Mouse (Mus musculus): ENCODE measurements around the gene Ctxn2.
"Not testable (repeated sequence)": the region's sequence is repeated elsewhere in the genome, so short reads cannot be mapped to it uniquely, and the experiment has no call there.

Gene Ctxn2

GRCm38 (mm10) chr2:125135903-125136811, at the start of gene Ctxn2:
Gene Ctxn2 (plus strand): TSS chr2:125136692.
- DNase-seq (ENCODE audit: inconsistent age in 2 of 2, low spot score in 1 of 2) = peak; percentile 75 to 93

- no peak for DNase-seq (ENCODE audit: inconsistent age in 2 of 2, low spot score in 1 of 2)
Measured at GRCm38 (mm10) chr2:125088757-125089156, 47.7 kb upstream of the Ctxn2 start.

- not testable (repeated sequence) for DNase-seq (ENCODE audit: inconsistent age in 2 of 2, low spot score in 1 of 2)
Measured at GRCm38 (mm10) chr2:125092123-125092522, 44.4 kb upstream of the Ctxn2 start.

DNA sequence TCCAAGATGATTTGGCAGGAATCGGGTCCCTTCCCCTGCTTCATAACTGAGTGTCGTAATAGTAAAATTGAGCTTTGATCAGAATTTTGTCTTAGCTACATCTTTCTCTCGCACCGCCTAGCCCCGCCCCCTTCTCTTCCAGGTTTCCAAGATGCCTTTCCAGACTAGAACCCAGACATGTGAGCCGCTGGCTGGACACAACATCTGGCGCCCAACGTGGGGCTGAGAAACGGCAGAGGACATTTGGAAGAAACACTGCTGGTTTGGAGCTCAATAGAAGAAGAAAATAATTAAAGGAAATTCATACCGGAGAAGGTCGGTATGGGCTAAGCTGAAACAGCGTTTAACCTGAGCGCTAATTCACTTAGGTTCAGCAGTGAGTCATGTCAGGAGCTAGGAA, 32.0 kb upstream of the Ctxn2 start:
- DNase-seq (ENCODE audit: inconsistent age in 2 of 2, low spot score in 1 of 2) = not testable (repeated sequence)

GRCm38 (mm10) chr2:125106536-125106935, 30.0 kb upstream of the Ctxn2 start:
- DNase-seq (ENCODE audit: inconsistent age in 2 of 2, low spot score in 1 of 2) = not testable (repeated sequence)

DNA sequence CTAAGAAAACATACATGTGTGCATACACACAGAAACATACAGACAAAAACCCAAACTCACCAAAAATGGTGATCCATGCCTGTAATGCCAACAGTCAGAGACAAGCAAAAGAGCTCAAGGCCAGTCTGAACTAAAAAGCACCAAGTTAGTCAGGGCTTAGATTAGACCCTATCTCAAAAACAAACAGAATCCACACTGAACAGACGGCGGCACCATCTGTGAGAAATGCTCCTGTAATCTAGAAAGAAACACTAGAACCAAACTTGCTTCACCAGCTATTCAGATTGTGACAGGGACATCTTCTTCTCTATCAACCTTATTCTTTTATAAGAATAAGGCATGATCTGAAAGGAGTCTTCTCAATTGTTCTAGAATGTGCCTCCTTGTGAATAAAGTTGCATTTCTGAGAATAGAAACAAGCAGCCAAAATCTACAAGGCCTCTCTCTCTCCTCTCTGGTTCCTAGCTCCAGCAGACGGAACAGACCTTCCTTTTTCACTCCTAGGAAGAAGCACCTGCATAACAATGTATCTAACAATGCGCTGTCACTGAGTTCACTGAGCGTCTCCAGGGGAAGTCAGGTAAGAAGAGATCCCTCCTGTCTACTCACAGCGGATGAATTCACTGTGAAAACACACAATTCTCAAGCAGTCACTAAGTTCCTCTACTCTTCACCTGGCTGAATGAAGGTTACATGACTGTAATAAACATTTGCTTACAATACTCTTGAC, 16.9 kb upstream of the Ctxn2 start:
- DNase-seq (ENCODE audit: inconsistent age in 2 of 2, low spot score in 1 of 2) = no peak

DNA sequence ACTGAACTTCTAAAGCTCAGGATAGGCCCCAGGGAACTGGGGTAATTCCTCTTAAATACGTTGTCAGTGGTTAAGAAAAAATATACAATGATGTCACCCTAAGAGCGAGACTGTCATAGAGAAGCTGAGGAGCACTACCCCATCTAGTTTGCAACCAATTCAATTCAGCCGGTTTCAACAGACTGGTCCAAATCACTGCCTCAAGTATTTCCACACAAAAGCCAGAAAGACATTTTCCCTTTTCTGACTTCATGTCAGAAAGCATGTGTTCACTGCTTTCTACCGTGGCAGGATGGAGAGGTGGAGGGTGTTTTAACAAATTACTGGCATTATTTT, 14.2 kb upstream of the Ctxn2 start:
- DNase-seq (ENCODE audit: inconsistent age in 2 of 2, low spot score in 1 of 2) = no peak

DNA sequence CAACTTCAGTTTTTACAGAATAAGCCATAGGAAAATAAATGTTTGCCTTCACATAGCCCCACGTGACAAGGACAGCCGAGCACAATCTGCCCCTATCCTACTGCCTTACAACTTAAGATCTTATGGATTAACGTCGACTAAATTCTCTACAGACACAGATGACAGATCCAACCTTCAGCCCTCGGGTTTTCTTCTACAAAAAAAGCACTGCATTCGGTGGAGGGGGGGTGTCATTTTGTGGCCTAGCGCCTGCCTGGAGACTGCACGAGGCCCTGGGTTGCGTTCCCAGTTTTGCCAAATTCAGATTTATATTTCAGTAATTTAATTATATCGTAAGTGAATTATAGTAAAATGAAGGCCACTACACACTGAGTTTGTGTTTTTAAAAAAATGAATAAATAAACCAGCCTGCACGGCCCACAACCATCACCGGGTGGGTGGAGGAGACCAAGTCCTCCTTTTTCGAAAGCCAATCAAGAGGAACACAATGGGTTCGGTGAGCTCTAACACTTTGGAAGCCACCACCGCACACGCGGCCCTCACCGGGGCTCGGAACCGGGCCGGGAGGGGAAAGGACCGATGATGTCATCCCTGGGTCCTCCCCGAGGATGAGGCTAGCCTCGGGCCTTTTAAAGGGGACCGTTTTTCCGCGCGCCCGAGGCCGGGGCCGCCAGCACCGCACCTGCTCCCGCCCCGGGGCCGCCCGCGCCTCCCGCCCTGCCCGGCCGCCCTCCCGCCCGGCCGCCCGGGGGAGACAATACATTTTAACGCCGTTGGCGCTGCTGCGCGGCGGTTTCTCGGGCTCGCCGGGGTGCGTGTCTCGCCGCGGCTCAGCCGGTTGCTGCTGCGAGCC, 13.6 kb upstream of the Ctxn2 start:
- peak; percentile 70 to 90 for DNase-seq (ENCODE audit: inconsistent age in 2 of 2, low spot score in 1 of 2)

DNA sequence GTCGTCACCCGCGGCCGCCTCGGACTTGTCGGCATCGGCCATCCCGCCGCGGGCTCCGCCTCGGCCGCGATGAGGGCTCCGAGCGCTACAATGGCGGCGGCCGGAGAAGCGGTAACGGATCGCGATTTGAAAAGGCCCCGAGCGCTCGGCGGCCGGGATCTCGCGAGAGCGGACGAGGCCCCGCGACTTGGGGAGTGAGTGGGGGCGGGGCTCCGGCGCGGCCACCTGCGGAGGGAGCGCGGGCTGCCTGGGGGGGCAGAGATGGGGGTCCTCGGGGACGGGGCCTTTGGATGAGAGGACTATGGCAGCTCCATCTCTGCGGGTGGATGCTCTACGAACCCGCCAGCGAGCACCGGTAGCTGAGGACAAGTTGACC, 13.0 kb upstream of the Ctxn2 start, which contains the start of gene Myef2:
Myef2 (minus strand) TSS at position 185 of the 376 bp plus-strand sequence.
- peak; percentile 84 to 94 for DNase-seq (ENCODE audit: inconsistent age in 2 of 2, low spot score in 1 of 2)

DNA sequence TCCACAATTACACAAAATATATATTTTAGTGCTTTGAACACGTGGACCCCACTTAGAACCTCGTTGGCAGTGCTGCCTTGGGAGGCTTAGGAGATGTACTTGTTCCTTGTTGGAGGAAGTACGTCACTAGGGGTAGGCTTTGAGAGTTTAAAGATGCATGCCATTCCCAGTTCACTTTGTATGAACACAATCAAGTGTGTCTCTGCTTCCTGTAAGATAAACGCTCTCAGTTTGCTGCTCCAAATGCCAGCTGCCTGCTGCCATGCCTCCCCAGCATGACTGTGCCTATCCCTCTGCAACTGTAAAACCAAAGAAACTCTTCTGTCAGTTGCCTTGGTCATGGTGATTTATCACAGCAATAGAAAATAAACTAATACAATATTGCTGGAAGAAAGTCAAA, 10.7 kb upstream of the Ctxn2 start:
- no peak for DNase-seq (ENCODE audit: inconsistent age in 2 of 2, low spot score in 1 of 2)

DNA sequence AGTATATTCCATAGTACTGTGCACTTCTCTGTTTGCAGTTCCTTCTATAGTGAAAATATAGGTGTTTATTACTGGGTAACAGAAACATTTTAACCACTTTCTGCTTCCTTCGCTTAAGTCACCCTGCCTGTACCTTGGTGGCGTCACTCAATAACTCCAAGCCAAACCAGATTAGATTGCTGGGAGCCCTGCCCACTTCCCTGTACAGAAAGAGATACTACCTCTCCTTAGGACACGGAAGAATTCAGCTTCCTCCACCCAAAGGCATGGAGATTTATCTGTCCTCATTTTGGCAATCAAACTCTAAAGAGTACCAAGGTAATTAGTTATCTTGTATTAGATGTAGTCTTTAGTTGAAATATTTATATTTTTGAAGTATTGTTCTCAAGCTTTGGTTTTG, 9.7 kb upstream of the Ctxn2 start:
- no peak for DNase-seq (ENCODE audit: inconsistent age in 2 of 2, low spot score in 1 of 2)

DNA sequence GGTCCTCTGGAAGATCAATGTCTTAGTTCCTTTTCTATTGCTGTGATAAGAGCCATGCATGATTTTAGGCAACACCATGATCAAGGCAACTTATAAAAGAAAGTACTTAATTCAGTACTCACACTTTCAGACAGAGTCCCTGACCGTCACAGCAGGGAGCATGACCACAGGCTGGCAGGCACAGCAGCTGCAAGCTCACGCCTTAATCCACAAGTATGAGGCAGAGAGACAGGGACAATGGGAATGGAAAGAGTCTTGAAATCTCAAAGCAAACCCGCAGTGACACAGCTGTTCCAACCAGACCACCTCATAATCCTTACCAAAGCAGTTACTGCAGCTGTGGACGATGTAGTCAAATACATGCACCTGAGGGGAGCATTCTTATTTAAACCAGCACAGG, 2.4 kb upstream of the Ctxn2 start:
- DNase-seq (ENCODE audit: inconsistent age in 2 of 2, low spot score in 1 of 2) = no peak

- no peak for DNase-seq (ENCODE audit: inconsistent age in 2 of 2, low spot score in 1 of 2)
Measured at GRCm38 (mm10) chr2:125136846-125137245, 354 bp downstream of the Ctxn2 start.

- DNase-seq (ENCODE audit: inconsistent age in 2 of 2, low spot score in 1 of 2) = no peak
Measured at GRCm38 (mm10) chr2:125142336-125142735, 5.8 kb downstream of the Ctxn2 start.

DNA sequence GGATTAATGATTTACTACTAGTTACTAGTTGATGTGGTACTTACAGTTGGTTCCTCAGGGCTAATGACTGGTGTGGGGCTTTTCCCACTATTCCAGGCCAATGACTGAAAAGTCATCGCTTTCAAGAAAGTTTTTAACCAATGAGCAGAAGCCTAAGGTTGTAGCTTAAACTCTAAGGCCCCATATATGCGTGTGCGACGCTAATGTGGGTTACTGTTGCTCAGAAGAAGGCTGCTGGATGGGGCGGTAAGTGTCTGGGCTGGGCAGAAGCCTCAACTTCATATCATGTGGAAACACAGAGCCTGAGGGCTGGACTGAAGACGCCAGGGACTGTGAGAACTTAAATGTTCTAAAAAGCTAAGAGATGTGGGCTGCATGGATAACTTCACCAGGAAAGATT, 15.9 kb downstream of the Ctxn2 start, which contains the start of gene Slc12a1:
Slc12a1 (plus strand) TSS at position 118 of the 400 bp plus-strand sequence.
- DNase-seq (ENCODE audit: inconsistent age in 2 of 2, low spot score in 1 of 2) = no peak

GRCm38 (mm10) chr2:125154294-125154693, 17.8 kb downstream of the Ctxn2 start:
- no peak for DNase-seq (ENCODE audit: inconsistent age in 2 of 2, low spot score in 1 of 2)

GRCm38 (mm10) chr2:125155504-125155903, 19.0 kb downstream of the Ctxn2 start:
- DNase-seq (ENCODE audit: inconsistent age in 2 of 2, low spot score in 1 of 2) = no peak

DNA sequence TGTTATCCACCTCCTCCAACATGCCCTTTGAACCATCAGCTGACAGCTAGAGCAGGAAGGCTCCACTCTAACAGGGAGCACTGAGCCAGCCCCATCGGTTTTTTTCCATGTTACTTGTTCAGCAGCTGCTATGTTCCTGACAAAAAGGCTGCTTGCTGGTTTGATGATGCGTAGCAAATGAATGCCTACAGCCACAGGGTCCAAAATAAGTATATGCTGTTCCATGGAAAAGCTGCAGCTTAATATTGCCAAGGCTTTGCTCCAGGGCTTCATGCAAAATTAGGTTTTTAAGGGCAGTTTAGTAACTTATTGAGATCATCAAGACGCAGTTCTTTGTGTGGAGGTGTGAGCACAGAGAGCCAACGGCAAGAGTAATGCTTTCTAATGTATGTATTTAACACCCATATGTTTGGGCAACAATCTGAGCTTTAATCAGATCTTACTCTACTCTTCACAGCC, 25.5 kb downstream of the Ctxn2 start:
- no peak for DNase-seq (ENCODE audit: inconsistent age in 2 of 2, low spot score in 1 of 2)

GRCm38 (mm10) chr2:125178225-125178798, 41.8 kb downstream of the Ctxn2 start:
- no peak for DNase-seq (ENCODE audit: inconsistent age in 2 of 2, low spot score in 1 of 2)

DNA sequence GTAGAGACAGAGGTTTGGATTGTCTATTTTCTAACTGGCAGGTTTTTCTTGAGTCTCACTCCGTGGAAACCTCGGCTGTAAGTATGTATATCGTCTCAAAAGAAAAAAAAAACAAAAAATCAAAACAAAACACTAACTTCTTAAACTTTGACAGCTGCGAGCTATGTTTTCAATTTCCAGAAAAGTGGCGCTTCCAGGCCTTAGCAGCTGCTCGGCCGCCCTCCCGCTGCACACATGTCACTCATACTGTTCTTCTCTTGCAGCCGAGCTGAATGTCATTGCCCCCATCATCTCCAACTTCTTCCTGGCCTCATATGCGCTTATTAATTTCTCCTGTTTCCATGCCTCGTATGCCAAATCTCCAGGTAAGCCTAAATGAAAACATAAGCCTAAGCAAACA, 51.4 kb downstream of the Ctxn2 start:
- DNase-seq (ENCODE audit: inconsistent age in 2 of 2, low spot score in 1 of 2) = no peak

DNA sequence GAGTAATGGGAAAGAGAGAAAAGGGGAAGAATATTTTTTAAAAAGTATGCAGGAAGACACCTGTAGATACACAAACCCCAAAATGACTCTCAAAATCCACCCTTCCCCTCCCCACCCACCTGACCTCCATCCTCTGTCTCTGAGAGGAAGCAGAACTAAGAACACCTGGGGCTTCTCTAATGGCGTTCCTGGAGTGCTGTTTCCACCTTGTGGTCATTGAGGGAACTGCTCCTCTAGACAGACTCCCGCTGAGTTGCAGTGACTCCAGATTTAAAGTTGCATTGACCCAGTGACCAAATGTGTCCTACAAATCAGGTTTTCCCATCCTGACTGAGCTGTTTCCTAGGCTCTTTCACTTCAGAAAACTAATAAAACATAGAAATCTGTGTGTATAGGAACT, 52.7 kb downstream of the Ctxn2 start:
- DNase-seq (ENCODE audit: inconsistent age in 2 of 2, low spot score in 1 of 2) = peak; percentile 38 to 84

All from adrenal gland, adult (tissue).